Mouse (Mus musculus) c-Kit-positive CD71-positive TER-119-negative erythroid progenitor cells, embryonic 14.5 days (primary cell): Measurements from ENCODE around the gene Myo15.
"Not testable (repeated sequence)": the region's sequence is repeated elsewhere in the genome, so short reads cannot be mapped to it uniquely, and the experiment has no call there.

Source experiments
- DNase-seq: peaks from one replicate; pipeline ENCODE4 v3.0.0-alpha.2; 2013; ENCODE audit warnings: low read depth

The Myo15 gene

GRCm38 (mm10) chr11:60469039-60469438 lies at the start of gene Myo15:
Gene Myo15, plus strand, starts transcription at chr11:60469339.
- no peak for DNase-seq

DNA sequence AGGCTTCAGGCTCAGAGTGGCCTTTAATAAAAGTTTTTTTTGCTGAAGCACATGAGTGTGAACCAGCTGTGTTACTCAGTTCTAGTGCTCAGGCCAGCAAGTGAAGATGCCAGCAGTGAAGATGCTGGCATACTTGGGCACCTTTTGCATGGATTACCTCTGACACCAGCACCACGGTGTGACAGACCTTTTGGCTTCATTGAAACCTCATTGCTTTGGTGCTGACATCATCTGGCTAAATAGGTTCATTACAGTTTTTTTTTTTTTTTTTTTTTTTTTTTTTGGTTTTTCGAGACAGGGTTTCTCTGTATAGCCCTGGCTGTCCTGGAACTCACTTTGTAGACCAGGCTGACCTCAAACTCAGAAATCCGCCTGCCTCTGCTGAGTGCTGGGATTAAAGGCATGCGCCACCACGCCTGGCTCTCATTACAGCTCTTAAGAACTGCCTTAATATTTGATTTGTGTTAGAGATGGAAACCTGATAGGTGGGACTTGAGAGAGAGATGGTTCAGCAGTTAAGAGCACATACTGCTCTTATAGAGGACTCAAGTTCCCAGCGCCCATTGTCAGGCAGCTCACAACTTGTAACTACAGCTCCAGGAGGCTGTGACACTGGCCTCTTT lies 47.0 kb upstream of the Myo15 start:
- DNase-seq = no peak

- DNase-seq = no peak
Observed at GRCm38 (mm10) chr11:60423006-60423405, 46.1 kb upstream of the Myo15 start.

DNA sequence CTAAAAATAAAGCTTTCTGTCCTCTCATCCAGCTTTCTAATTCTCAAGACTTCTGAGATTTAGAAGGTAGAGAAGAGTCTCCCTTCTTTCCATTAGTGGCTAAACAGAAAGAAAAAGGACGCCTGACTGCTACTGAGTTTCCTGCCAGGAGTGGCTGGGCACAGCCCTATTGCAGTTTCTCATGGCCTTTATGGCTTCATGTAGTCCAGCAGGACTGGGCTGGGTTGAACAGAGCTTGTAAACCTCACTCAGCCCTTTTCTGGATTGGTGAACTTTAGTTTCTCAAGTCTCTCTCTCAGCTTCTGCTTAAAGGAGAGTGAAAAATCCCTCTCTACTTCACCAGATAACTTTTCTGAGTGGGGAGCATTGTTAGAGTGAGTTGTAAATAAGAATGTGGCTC lies 42.7 kb upstream of the Myo15 start:
- no peak for DNase-seq

- DNase-seq = no peak
Observed at GRCm38 (mm10) chr11:60427628-60428027, 41.5 kb upstream of the Myo15 start.

DNA sequence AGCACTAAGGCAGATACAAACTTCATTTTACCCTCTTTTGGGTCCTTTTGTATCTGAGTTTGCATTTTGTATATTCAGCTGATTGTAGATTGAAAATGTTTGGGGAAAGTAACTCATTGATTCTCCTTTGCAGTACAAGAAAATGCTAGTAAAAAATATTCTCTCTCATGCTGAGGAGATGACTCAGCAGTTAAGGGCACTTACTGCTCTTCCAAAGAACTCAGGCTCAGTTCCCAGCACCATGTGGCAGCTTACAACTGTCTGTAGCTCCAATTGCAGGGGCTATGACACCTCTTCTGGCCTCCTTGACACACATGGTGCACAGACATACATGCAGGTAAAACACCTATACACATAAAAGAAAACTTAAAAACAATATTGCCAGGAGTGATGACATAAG lies 35.6 kb upstream of the Myo15 start:
- DNase-seq = no peak

DNA sequence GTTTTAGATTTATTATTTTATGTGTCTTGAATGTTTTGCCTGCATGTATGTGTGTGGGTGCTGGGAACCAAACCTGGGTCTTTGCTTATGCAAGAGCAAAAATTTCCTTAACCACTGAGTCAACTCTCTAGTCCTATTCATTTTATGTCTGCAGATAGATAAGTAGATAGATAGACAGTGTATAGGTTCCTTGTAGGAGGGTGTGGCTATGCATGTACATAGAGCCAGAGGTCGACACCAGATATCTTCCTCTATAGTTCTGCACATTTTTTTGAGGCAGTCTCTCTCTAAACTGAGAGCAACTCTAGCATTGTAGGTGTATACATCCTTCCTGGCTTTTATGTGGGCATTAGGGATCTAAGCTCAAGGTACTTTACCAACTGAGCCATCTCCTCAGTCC lies 34.0 kb upstream of the Myo15 start:
- DNase-seq = no peak

DNA sequence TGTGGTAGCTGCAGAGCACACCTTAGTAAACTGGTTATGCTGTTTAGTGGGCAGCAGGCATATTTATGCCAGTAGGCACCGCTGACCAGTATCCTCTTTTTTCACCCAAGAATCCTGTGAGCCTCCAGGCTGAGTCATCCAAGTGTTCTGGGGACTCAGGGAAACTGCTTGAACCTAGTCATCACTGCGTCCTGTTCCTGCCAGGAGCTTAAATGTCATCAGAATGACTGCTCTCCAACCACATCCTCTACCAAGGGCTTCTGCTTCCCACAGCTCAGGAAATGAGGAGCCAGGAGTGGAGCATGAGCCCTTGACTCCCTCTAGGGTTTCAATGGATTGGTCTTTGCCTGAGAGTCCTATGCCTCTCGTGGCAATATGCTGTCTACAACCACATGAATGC lies 32.5 kb upstream of the Myo15 start:
- DNase-seq = no peak

- not testable (repeated sequence) for DNase-seq
Observed at GRCm38 (mm10) chr11:60439621-60440020, 29.5 kb upstream of the Myo15 start.

DNA sequence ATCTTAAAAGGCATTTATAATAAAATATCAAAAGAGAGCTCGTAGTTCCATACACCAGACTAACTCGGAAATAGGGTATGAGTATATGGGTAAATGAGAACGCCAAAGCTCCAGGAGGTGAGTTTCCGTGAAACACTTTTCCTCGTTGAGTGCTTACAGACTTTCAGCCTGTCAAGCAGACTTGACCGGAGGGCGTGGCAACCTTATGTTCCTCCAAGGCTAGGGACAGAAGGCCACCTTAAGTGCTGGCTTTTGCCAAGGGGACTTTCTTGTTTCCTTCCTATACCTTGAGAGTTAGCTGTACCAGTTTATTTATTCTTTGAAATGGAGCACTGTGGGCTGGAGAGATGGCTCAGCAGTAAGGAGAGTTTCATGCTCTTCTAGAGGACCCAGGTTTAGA lies 29.0 kb upstream of the Myo15 start:
- DNase-seq = no peak

DNA sequence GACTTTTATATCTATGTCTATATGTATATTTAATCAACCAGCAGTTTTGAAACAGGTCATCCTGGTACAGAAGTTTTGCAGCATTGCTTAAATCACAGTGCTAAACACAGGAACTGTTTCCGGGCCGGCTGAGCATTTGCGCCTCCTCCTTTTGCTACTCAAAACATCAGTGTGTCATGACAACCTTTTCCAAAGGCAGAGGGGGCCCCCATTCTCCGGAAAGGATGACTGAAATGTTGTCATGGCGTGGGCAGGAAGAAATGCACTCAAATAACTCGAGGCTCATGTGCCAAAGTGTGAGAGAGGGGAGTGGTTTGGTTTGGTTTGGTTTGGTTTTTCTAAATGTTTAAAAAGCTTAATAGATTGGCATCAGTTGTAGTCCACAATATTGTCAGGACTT lies 26.2 kb upstream of the Myo15 start:
- DNase-seq = no peak

DNA sequence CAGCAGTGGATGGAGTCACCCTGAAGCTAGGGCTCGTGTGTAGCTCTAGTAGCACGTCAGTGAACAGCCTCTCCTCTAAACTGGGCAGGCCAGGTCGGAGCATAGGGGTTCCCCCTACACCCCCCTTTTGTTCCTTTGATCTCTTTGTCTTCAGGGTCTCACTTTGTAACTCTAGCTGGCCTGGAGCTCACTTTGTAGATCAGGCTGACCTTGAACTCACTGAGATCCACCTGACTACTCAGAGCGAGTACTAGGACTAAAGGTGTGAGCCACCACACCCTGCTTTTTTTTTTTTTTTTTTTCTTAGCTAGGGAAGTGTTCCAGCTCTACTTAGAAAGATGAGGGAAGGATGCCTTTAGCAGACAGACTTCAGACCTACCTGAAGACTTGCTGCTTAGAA lies 25.1 kb upstream of the Myo15 start:
- no peak for DNase-seq

GRCm38 (mm10) chr11:60454080-60454744 lies 14.9 kb upstream of the Myo15 start, which contains the start of gene Drg2:
Gene Drg2, plus strand, starts transcription at chr11:60454591.
- peak; percentile 85 for DNase-seq

- no peak for DNase-seq
Observed at GRCm38 (mm10) chr11:60454745-60455087, 14.4 kb upstream of the Myo15 start.

DNA sequence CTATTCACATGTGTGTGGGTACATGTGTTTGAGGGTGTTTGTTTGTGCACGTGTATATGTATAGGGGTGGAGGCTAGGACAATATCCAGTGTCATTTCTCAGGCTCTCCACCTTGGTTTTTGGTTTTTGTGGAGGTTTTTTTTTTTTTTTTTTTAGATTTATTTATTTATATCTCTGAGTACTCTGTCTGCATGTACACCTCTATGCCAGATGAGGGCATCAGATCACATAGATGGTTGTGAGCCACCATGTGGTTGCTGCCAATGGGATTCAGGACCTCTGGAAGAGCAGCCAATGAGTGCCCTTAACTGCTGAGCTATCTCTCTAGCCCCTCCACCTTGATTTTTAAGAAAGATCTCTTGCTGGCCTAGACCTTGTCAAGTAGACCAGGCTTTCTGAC lies 11.2 kb upstream of the Myo15 start:
- no peak for DNase-seq

- peak; percentile 31 for DNase-seq
Observed at GRCm38 (mm10) chr11:60465943-60466380, 3.2 kb upstream of the Myo15 start.

DNA sequence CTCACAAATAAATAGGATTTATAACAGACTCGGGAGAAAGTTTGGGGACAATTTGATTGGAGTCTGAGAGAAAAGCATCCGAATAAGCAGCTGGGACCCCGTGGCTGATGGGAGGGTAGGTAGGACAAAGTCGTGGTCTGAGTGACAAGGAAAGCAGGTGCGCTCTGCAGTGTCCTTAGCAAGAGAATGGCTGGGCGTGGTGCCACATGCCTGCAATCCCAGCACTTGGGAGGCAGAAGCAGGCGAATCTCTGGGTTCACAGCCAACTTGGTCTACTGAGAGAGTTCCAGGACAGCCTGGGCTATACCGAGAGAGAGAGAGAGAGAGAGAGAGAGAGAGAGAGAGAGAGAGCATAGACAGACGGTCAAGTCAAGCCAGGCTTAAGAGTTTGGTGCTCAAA lies 1.6 kb downstream of the Myo15 start:
- no peak for DNase-seq

DNA sequence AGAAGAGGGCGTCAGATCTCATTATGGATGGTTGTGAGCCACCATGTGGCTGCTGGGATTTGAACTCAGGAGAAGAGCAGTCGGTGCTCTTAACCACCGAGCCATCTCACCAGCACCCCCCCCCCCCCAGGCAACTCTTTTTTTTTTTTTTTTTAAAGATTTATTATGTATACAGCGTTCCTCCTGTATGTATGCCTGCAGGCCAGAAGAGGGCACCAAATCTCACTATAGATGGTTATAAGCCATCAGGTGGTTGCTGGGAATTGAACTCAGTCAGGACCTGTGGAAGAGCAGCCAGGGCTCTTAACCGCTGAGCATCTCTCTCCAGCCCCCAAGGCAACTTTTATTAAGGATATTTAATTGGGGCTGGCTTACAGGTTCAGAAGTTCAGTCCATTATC lies 5.4 kb downstream of the Myo15 start:
- DNase-seq = no peak

- no peak for DNase-seq
Observed at GRCm38 (mm10) chr11:60475668-60476362, 6.7 kb downstream of the Myo15 start.

DNA sequence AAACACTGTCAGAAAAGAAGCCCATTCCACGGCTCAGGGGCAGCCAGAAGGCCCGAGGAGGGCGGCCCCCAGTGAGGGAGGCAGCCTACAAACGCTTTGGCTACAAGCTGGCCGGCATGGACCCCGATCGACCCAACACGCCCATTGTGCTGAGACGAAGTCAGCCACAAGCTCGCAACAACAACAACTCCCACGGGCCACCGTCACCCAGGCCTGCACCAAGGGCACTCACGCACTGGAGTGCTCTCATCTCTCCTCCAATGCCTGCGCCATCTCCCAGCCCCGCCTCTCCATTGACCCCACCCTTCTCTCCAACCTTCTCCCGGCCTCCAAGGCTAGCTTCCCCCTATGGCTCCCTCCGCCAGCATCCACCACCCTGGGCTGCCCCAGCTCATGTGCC lies 9.0 kb downstream of the Myo15 start:
- no peak for DNase-seq

DNA sequence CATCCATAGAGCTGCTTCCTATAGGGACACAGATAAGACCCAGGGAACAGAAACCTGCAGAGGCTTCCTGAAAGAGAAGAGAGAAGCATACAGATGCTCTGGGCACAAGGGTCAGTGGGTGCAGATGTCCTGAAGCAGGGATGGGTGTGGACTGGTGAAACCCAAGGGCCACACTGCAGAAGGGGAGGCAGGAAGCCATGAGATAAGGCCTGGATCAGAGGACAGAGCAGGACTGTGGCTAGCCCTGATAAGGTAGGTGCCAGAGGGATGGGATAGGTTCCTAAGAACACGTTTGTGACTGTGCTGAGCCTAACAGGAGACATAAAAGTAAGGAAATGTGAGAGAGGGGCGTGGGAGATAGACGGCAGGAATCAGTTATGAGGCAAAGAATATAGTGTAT lies 17.1 kb downstream of the Myo15 start:
- peak; percentile 28 for DNase-seq

GRCm38 (mm10) chr11:60492726-60493125 lies 23.6 kb downstream of the Myo15 start:
- no peak for DNase-seq

GRCm38 (mm10) chr11:60495692-60496091 lies 26.6 kb downstream of the Myo15 start:
- DNase-seq = no peak
